8 mouse cellular contexts compared by ENCODE assay signal in the genomic region with DNA sequence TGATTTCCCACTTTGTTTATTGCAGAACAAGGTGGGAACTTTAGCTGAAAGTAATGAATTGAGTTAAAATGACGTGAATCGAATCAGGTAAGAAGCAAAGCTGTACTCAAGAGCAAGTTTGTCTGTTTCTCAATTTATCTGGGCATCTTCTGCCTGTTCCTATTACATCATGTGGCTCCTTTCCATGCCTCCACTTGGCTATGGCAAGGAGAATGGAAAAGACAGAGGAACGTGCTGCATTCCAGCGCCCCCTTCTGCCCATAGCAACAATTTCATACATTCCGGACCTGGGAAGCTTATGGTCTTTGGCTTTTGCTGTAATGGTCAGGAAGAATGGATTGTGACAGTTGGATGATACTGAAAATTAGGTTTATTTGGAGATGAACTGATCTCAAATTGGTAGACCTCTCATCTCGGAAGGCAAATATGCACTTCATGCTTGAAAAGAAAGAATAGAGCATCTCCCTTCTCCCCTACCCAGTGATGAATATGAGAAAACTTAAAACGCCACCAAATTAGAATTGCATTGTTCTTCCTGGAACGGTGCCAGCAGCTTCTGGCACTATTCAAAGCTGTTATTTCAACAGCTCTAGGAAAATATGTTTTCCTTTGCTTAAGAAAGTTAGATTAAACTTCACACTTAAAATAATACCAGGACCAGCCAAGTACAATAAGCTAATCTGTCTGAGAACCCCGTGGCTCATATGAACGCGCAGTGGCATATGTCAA.
DNase-seq lines count a peak whose midpoint lies in the region; TF ChIP-seq lines count a peak whose summit lies in the region.
"Had no signal": no experiment of that assay in that cellular context is flagged by ENCODE, and none has a peak within 500 bp of the region (broad histone marks: within the 10 kb centered on the region; RNA-seq: fewer than 3 reads in every experiment).

No protein-coding gene starts in this region.

- TF ChIP-seq POLR2A in ES-Bruce4 (IDR thresholded peaks at IDR 0.05; ENCODE audit: insufficient read depth, low read length), result no peak

- TF ChIP-seq CTCF in ES-Bruce4 (IDR thresholded peaks at IDR 0.05; ENCODE audit: low read depth, low read length), result peak; percentile 26

- peak; percentile 0 for DNase-seq in 416B (ENCODE audit: low read depth)
- peak; percentile 43 for DNase-seq in embryo, embryonic 11 days
- DNase-seq in layer of hippocampus, adult 8-10 months (ENCODE audit: low spot score in 2 of 2), result peak; percentile 43 to 53
- DNase-seq in right cerebral cortex, postnatal 14 days, result peak; percentile 59
- no peak for DNase-seq in spleen, adult 18-20 months
- DNase-seq in heart, adult 8-10 months (ENCODE audit: low spot score), result no peak
- DNase-seq: liver, embryonic 13.5 days had no signal

- no peaks in the 10 kb centered on the region for H3K27me3 ChIP-seq in ES-Bruce4 (ENCODE audit: control insufficient read depth, insufficient read depth, low read length, poor library complexity, severe bottlenecking)
- H3K27me3 ChIP-seq: liver, embryonic 13.5 days had no signal

- H3K27ac ChIP-seq in ES-Bruce4 (ENCODE audit: insufficient read depth, low read length), result no peak overlapping the region
- H3K27ac ChIP-seq: liver, embryonic 13.5 days had no signal

- no peak overlapping the region for H3K4me3 ChIP-seq in ES-Bruce4 (ENCODE audit: low read depth, low read length)
- H3K4me3 ChIP-seq: liver, embryonic 13.5 days had no signal

- H3K36me3 ChIP-seq in ES-Bruce4 (ENCODE audit: control insufficient read depth, insufficient read depth, low read length, poor library complexity, severe bottlenecking), result no peaks in the 10 kb centered on the region
- H3K36me3 ChIP-seq: liver, embryonic 13.5 days had no signal

- no peak for TF ChIP-seq EP300 in ES-Bruce4 (IDR thresholded peaks at IDR 0.05; ENCODE audit: insufficient read depth, low read depth, low read length)

- H3K9me3 ChIP-seq in ES-Bruce4 (replicated peaks; ENCODE audit: control insufficient read depth, insufficient read depth, low read length, poor library complexity, severe bottlenecking), result no peaks in the 10 kb centered on the region
- H3K9me3 ChIP-seq: liver, embryonic 13.5 days had no signal

- H3K4me1 ChIP-seq in ES-Bruce4 (ENCODE audit: control insufficient read depth, insufficient read depth, low read length), result no peaks in the 10 kb centered on the region
- H3K4me1 ChIP-seq: liver, embryonic 13.5 days had no signal

- H3K9ac ChIP-seq in ES-Bruce4 (ENCODE audit: low read depth, poor library complexity, severe bottlenecking), result no peak overlapping the region
- H3K9ac ChIP-seq: liver, embryonic 13.5 days had no signal

Comparison
In these comparisons a context has a peak if more than half of its experiments do, and no peak if none do; other contexts are left out.
1. DNase-seq: peak in 416B (single experiment), embryo, embryonic 11 days (single experiment), layer of hippocampus, adult 8-10 months (2 of 2) and right cerebral cortex, postnatal 14 days (single experiment); none in spleen, adult 18-20 months (0 of 2) and heart, adult 8-10 months (single experiment).